Mouse (Mus musculus) right cerebral cortex, adult 2 months (tissue): ENCODE results near the gene Txnrd1.
A peak's percentile ranks its signal among the peaks of the same experiment; 100 is the strongest.

ENCODE experiments used
- DNase-seq, 2 experiments: peaks; one replicate each; pipeline ENCODE4 v3.0.0; 2021 to 2022; ENCODE audit warnings: low spot score in 2 of 2

Gene Txnrd1

GRCm38 (mm10) chr10:82866356-82866755 is 32.6 kb downstream of the Txnrd1 start, which contains the start of gene Eid3:
Eid3 (plus strand) TSS chr10:82866626.
- DNase-seq, result no peak

DNA sequence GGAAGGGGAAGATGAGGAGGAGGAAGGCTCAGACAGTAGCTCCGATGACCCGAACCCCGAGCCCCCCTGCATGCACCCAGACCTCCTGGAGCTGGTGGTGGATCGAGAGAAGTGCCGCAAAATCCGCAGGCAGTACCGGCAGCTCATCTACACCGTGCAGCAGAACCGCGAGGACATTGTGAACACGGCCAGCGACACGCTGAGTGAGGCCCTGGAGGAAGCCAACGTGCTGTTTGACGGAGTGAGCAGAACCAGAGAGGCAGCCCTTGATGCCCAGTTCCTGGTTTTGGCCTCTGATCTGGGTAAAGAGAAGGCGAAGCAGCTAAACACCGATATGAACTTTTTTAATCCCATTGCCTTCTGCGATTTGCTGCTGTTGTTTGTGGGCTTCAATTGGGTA is 33.1 kb downstream of the Txnrd1 start:
- no peak for DNase-seq

DNA sequence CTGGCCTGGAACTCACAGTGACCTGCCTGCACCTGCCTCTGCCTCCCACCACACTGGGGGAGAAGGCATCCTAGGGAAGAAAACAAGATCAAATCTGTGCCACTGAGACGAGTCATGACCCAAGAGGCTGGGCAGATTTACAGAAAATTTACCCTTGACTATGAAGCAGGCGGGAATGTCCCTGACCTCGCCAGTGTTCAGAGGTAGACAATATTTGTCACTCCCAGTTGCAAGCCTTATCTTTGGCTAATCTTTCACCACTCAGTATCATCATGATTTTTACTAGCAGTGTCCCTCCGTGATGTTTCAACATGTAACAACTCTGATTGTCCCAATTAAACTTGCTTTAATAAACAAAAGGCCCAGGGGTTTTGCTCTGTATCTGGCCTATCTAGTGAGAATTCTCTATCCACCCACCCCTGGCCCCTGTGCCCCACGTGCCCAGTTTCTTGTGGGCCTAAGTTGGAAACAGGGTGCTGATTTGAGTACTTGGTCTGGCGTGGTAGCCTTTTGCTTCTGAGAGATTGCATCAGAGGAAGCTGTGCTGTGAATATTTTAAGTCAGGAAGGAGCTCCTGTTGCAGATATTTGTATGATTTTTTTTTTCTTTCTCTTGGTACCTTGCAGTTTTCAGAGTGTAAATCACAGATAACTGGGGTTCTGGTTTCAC is 34.8 kb downstream of the Txnrd1 start:
- no peak for DNase-seq

GRCm38 (mm10) chr10:82875446-82875845 is 41.7 kb downstream of the Txnrd1 start:
- DNase-seq, result no peak

- DNase-seq, result no peak
Observed at GRCm38 (mm10) chr10:82876076-82876796, 42.5 kb downstream of the Txnrd1 start.

DNA sequence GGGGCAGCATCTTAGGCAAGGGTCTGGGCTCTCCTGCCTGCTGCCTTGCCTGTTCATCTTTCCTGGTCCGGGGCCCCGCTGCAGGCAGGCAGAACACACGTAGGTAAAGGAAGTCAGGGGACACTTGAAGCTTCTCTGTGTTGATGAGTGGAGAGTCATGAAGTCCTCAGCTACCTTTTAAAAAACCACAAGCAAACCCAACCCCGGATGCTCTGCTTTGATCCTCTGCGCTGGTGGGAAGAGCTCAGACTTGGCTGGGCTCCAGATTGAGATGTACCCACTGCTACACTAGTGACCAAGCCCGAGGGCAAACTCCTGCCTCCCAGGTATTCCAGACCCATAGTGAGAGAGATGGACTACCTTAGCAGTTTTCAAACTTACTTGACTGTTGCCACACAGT is 53.6 kb downstream of the Txnrd1 start:
- no peak for DNase-seq

GRCm38 (mm10) chr10:82888576-82888975 is 54.8 kb downstream of the Txnrd1 start:
- DNase-seq, result no peak

DNA sequence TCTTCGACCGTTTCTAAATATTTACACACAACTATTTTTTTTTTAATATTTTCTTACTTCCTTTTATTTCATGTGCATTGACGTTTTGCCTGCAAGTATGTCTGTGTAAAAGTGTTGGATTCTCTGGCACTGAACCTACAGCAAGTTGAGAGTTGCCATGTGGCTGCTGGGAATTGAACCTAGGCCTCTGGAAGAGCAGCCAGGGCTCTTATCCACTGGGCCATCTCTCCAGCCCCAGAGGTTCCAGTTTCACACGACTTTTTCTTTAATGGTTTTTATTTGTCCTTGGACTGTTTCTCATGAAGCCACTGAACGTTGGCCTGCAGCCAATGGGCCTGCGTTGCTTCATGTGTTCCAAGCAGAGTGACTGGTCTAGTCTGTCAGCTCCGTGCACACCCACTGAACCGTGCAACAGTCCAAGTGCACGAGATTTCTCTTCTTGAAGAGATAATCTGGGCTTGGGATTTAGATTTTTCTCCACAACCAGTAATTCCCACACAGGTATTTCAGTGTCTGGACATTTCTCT is 55.8 kb downstream of the Txnrd1 start:
- DNase-seq, result no peak

DNA sequence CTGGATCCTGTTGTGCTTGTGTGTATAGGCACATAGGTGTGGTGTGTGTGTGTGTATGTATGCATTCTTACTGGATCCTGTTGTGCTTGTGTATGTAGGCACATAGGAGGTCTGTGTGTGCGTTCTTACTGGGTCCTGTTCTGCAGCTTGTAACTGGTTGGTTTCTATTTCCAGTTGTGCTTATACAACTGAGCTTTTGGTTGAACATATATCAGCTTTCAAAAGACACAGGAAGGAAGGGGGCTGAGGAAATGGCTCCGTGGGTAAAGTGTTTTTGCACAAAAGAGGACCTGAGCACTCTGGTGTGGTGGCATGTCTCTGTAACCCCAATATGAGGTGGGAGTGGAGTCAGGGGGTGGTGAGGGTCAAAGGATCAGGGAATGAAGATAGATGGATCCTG is 57.2 kb downstream of the Txnrd1 start:
- DNase-seq, result no peak

DNA sequence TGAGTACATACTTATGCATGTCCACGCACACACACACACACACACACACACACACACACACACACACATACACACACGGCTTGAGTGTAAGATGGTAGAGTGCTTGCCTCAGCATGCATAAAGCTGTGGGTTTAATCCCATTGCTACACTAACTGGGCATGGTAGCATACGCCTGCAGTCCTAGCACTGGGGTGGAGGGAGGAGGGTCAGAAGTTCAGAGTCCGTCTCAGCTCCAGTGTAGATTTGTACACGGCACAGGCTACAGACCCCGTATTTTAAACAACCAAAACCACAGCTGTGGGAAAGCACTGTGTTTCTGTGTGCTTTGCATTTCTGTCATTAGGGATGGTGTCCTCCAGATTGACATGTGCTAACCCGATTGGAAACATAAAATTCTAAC is 57.7 kb downstream of the Txnrd1 start:
- no peak for DNase-seq

DNA sequence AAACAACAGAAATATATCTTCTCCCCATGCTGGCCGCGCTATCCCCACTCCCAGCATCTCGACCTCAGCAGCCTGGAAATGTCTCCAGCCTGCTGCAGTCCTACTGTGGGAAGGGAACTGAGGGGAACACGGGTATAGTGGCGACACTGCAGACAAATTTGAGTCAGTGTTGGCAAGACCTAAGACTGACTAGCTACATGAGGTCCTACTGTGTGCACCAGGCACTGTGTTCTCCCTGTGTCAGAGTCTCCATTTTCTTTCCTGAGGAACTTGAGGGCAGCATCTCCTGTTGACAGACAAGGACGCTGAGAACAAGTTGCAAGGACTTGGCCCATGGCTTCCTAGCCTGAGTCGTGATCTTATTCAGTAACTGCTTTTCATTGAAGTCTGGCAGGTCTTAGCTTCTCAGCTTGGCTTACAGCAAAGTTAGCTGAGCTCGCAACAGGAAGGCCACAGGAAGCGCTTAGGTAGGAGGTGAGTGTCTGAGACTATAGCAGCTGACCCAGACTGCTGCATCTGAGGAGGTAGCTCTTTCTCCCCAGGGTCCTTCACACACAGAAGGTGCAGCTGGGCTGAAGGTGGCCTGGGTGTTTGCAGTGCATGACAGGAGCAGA is 58.8 kb downstream of the Txnrd1 start:
- DNase-seq, result no peak

- DNase-seq, result peak; percentile 61 to 63
Observed at GRCm38 (mm10) chr10:82893872-82894650, 60.3 kb downstream of the Txnrd1 start.

- DNase-seq, result no peak
Observed at GRCm38 (mm10) chr10:82897936-82898335, 64.2 kb downstream of the Txnrd1 start.

DNA sequence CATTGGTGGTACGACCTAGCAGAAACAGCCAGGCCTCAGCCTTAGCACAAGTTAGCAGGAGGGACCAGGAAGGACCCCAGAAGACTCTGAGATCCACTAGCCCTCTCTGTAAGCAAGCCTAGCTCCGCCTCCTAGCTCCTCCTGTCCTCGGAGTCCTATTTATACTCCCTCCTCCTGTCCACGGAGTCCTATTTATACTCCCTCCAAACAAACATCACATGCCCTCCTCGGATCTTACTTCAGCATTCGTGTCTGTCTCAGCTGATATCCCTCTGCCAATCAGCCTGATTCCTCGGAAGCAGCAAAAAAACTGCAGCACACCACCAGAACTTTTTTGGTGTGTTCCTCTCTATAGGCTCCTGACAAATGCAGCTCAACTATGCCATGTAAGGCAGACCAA is 65.1 kb downstream of the Txnrd1 start:
- DNase-seq, result no peak

GRCm38 (mm10) chr10:82899810-82900421 is 66.2 kb downstream of the Txnrd1 start:
- DNase-seq, result no peak

DNA sequence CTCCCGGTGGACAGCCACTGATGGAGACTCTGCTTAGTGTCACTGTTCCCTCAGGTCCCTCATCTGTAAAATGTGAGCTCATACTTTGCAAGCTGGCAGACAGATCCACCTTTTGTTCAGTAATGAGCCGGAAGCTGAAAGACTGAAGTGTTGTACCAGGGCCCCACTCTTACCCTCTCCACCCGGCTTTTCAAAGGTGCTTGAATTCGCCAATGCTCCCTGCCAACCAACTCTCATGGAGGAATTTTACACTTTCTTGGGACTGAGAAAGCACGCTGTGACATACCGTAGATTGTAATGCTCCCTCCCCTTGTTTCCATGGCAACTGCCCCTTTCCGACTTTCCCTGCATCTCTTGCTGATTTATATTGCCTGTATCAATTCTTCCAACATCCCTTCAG is 66.8 kb downstream of the Txnrd1 start:
- DNase-seq, result peak in 1 of 2 experiments; percentile 46

DNA sequence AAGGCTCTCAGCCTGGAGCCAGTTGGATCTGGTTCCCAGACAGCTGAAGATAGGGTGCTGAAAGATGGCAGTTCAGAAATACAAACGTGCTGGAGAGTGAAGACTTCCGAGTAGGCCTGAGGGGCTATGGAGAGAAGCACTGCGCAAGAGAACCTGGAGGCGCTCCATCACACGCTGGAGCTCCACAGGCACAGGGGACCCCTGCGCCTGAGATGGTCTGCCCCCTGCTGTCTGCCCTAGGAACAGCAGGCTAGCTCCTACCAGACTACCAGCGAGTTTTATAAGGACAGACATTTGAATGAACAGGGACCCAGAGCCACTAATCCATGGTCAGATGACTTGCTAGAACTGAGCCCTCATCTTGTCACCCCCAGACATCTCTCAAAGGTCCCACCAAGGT is 67.7 kb downstream of the Txnrd1 start:
- peak; percentile 84 for DNase-seq

GRCm38 (mm10) chr10:82908526-82908925 is 74.8 kb downstream of the Txnrd1 start:
- no peak for DNase-seq

DNA sequence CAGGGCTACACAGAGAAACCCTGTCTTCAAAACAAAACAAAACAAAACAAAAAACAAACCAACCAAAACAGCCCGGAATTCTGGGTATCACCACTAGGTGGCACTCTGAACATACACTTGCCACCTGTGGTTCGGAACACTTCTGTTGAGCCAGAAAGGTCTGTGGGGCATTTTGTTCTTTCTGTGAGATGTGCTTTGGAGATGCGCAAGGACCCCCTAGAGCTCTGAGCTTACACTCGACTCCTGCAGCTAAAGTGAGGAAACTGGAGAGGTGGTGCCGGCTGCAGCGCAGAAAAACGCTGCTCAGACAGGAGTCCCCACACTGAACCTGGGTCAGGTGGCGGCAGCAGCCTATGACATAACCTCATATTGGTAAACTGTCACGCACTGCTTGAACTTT is 75.6 kb downstream of the Txnrd1 start:
- DNase-seq, result peak; percentile 78 to 86

- DNase-seq, result no peak
Observed at GRCm38 (mm10) chr10:82910198-82910597, 76.4 kb downstream of the Txnrd1 start.

- no peak for DNase-seq
Observed at GRCm38 (mm10) chr10:82913238-82913637, 79.5 kb downstream of the Txnrd1 start.

- DNase-seq, result no peak
Observed at GRCm38 (mm10) chr10:82913772-82914171, 80.0 kb downstream of the Txnrd1 start.
